Mouse (Mus musculus) erythroblast, embryonic 14.5 days (primary cell): ENCODE measurements around the gene Prr13.

Source experiments
- GATA1 ChIP-seq: IDR thresholded peaks from 2 replicates; pipeline ENCODE4 v1.6.1; 2012; ENCODE audit warnings: low read length, inconsistent platforms, mixed read lengths
- TAL1 ChIP-seq: IDR thresholded peaks from 3 replicates; pipeline ENCODE4 v1.6.1; 2012; ENCODE audit warnings: low read length, inconsistent platforms, mixed read lengths

GRCm38 (mm10) chr15:102512010-102512409, 53.2 kb downstream of the Prr13 start:
- TF ChIP-seq GATA1 (no peak), TAL1 (no peak)
